Mouse (Mus musculus): ENCODE results near the gene Bri3.

GRCm38 (mm10) chr5:144439286-144440040, 195.2 kb downstream of the Bri3 start:
- TF ChIP-seq POLR2A (IDR thresholded peaks at IDR 0.05; ENCODE audit: insufficient read depth, low read depth, low read length), result no peak
- no peak for TF ChIP-seq CTCF (IDR thresholded peaks at IDR 0.05)
